Mouse (Mus musculus): ENCODE data around the gene Tex261.
"Not testable (repeated sequence)": the region's sequence is repeated elsewhere in the genome, so short reads cannot be mapped to it uniquely, and the experiment has no call there.

Gene Tex261

GRCm38 (mm10) chr6:83775638-83776293 is at the start of gene Tex261:
Gene Tex261 (minus strand): TSS chr6:83775813.
- peak; percentile 79 to 89 for DNase-seq (ENCODE audit: low spot score in 2 of 2)

GRCm38 (mm10) chr6:83821856-83822255 is 46.2 kb upstream of the Tex261 start:
- DNase-seq (ENCODE audit: low spot score in 2 of 2) = no peak

- DNase-seq (ENCODE audit: low spot score in 2 of 2) = no peak
Observed at GRCm38 (mm10) chr6:83820727-83821515, 45.3 kb upstream of the Tex261 start.

- peak in 1 of 2 experiments; percentile 40 for DNase-seq (ENCODE audit: low spot score in 2 of 2)
Observed at GRCm38 (mm10) chr6:83818996-83819395, 43.4 kb upstream of the Tex261 start.

GRCm38 (mm10) chr6:83815801-83816200 is 40.2 kb upstream of the Tex261 start:
- DNase-seq (ENCODE audit: low spot score in 2 of 2) = no peak

- no peak for DNase-seq (ENCODE audit: low spot score in 2 of 2)
Observed at GRCm38 (mm10) chr6:83802846-83803245, 27.2 kb upstream of the Tex261 start.

GRCm38 (mm10) chr6:83802033-83802432 is 26.4 kb upstream of the Tex261 start:
- no peak for DNase-seq (ENCODE audit: low spot score in 2 of 2)

GRCm38 (mm10) chr6:83796686-83797085 is 21.1 kb upstream of the Tex261 start:
- DNase-seq (ENCODE audit: low spot score in 2 of 2) = no peak

GRCm38 (mm10) chr6:83795492-83795900 is 19.9 kb upstream of the Tex261 start:
- peak; percentile 52 to 66 for DNase-seq (ENCODE audit: low spot score in 2 of 2)

GRCm38 (mm10) chr6:83794760-83795296 is 19.2 kb upstream of the Tex261 start, which contains the start of gene Nagk:
Gene Nagk (plus strand): TSS chr6:83794982.
- peak; percentile 90 to 93 for DNase-seq (ENCODE audit: low spot score in 2 of 2)

- no peak for DNase-seq (ENCODE audit: low spot score in 2 of 2)
Observed at GRCm38 (mm10) chr6:83791251-83791890, 15.8 kb upstream of the Tex261 start.

GRCm38 (mm10) chr6:83790533-83790932 is 14.9 kb upstream of the Tex261 start:
- not testable (repeated sequence) for DNase-seq (ENCODE audit: low spot score in 2 of 2)

GRCm38 (mm10) chr6:83788554-83788953 is 12.9 kb upstream of the Tex261 start:
- DNase-seq (ENCODE audit: low spot score in 2 of 2) = no peak

GRCm38 (mm10) chr6:83786426-83786825 is 10.8 kb upstream of the Tex261 start:
- DNase-seq (ENCODE audit: low spot score in 2 of 2) = no peak

GRCm38 (mm10) chr6:83779026-83779425 is 3.4 kb upstream of the Tex261 start:
- DNase-seq (ENCODE audit: low spot score in 2 of 2) = peak; percentile 19 to 45

GRCm38 (mm10) chr6:83778306-83778705 is 2.7 kb upstream of the Tex261 start:
- no peak for DNase-seq (ENCODE audit: low spot score in 2 of 2)

GRCm38 (mm10) chr6:83774781-83775563 is 641 bp downstream of the Tex261 start:
- peak in 1 of 2 experiments; percentile 7 for DNase-seq (ENCODE audit: low spot score in 2 of 2)

- no peak for DNase-seq (ENCODE audit: low spot score in 2 of 2)
Observed at GRCm38 (mm10) chr6:83774126-83774525, 1.5 kb downstream of the Tex261 start.

GRCm38 (mm10) chr6:83768485-83768884 is 7.1 kb downstream of the Tex261 start:
- DNase-seq (ENCODE audit: low spot score in 2 of 2) = no peak

GRCm38 (mm10) chr6:83766982-83767381 is 8.6 kb downstream of the Tex261 start:
- no peak for DNase-seq (ENCODE audit: low spot score in 2 of 2)

- peak; percentile 18 to 33 for DNase-seq (ENCODE audit: low spot score in 2 of 2)
Observed at GRCm38 (mm10) chr6:83762880-83763431, 12.7 kb downstream of the Tex261 start.
